Mouse (Mus musculus) small intestine, adult 2 months (tissue): ENCODE measurements around the gene Cel.

Experiments
- CTCF ChIP-seq: fragments of 200-500 bp; IDR thresholded peaks from 2 replicates; pipeline ENCODE4 v1.5.1; 2012; ENCODE audit warnings: low read depth, mild to moderate bottlenecking, control low read depth, inconsistent platforms, low read length, moderate library complexity, mixed read lengths; ENCODE audit not compliant: insufficient replicate concordance, insufficient read length; ENCODE audit errors: extremely low read depth
- POLR2A ChIP-seq: fragments of 200-500 bp; IDR thresholded peaks from 2 replicates; pipeline ENCODE4 v1.6.1; 2012; ENCODE audit warnings: low read depth, mild to moderate bottlenecking, control low read depth, inconsistent platforms, low read length, moderate library complexity

- no peak for TF ChIP-seq CTCF
- no peak for TF ChIP-seq POLR2A
Observed at GRCm38 (mm10) chr2:28601720-28602590, 38.8 kb upstream of the Cel start.
